Mouse (Mus musculus) stomach, postnatal 0 days (tissue): ENCODE results near the gene Grip2.

ENCODE experiments used
- CTCF ChIP-seq: IDR thresholded peaks from 2 replicates; pipeline ENCODE4 v1.5.1; 2016; ENCODE audit warnings: antibody characterized with exemption, low read depth, mild to moderate bottlenecking, moderate library complexity
- EP300 ChIP-seq: optimal IDR thresholded peaks from 2 replicates; pipeline ENCODE3; 2016; ENCODE audit warnings: antibody characterized with exemption

- no peak for TF ChIP-seq EP300
- no peak for TF ChIP-seq CTCF
Observed at GRCm38 (mm10) chr6:91843628-91844153, 16.6 kb upstream of the Grip2 start.
